Mouse (Mus musculus) heart, postnatal 10 days (tissue): ENCODE results near the gene Isl1. TPM values are rescaled to one million over a fixed set of nuclear protein-coding genes. Genes with fewer than 3 reads are reported as not detected.

Source experiments
- DNase-seq, 2 experiments: peaks; one replicate each; pipeline ENCODE4 v3.0.0; 2021
- intact Hi-C: fragments of 180-260 bp; cut with DNase I; formaldehyde crosslinking; loops from one replicate; pipeline ENCODE4 v1.15.1; 2025
- total RNA-seq, 2 experiments: library from RNA; stranded (reverse); gene quantifications; 2 replicates each; pipeline ENCODE4 v1.2.3; 2021

Isl1 gene
- total RNA-seq, 2 experiments from 2014 or later = 0.42 to 0.43 TPM

DNA sequence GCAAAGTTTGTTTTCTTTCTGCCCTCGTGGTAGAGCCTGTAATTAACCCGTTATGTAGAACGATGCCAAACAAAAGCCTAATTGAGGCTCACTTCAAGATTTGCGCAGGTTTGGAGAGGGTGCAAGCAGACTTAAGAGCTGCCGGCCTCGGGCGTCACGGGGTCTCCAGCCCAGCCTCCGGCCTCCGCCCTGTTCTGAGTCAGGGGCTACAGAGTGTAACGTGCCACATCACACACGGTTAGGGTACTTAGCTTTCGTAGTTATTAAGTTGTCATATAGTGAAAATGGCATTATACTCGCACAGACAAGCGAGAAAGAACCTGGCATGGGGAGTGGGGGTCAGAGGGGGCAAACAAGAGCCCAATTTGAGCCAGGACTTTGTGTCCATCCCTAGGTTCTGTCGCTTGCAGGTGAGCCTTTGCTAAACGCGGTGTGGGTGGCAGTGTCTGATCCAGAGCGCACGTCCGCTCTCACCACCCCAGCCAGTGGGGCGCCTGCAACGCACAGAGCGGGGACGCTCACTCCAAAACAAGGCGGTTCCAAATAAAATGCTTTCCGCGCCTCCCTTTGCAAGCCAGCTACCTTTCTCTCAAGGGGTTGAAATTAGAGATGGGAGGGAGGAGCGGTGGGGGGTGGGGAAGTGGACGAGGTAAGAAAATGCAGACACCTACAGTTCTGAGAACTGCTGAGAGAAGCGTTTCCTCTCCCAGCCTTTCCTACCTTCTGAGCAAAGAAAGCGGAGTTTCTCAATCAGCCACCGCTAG is 12.3 kb downstream of the Isl1 start:
- intact Hi-C loops = loop anchor here (10.0 kb wide), 1 partner anchor 842 kb away; no protein-coding TSS in a partner anchor
- DNase-seq = no peak

- DNase-seq = no peak
- intact Hi-C loops = loop anchor here (10.0 kb wide), 1 partner anchor 841 kb away; no protein-coding TSS in a partner anchor
These were observed 14.1 kb downstream of the Isl1 start for GRCm38 (mm10) chr13:116295401-116295800.

DNA sequence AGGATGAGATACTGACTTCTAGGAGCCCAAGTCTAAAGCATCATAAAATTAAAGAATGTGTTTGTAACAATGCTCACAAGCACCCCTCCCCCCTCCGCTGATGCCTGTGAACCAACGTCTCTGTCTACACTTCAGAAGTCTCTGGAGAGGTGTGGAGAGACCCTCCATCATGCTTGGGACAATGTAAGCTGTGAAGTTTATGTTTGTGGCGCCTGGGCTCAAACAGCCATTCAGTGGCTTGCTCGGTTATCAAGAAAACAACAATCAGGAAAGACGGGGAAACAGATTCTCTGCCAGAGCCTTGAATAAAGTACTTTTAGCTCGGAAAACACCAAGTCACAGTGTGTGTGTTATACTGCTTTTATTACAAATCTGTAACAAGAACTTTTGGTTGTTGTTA is 14.8 kb downstream of the Isl1 start:
- DNase-seq = no peak
- intact Hi-C loops = loop anchor here (10.0 kb wide), 1 partner anchor 840 kb away; no protein-coding TSS in a partner anchor

- DNase-seq = no peak
- intact Hi-C loops = loop anchor here (10.0 kb wide), 1 partner anchor 839 kb away; no protein-coding TSS in a partner anchor
These were observed 15.4 kb downstream of the Isl1 start for GRCm38 (mm10) chr13:116294151-116294461.

DNA sequence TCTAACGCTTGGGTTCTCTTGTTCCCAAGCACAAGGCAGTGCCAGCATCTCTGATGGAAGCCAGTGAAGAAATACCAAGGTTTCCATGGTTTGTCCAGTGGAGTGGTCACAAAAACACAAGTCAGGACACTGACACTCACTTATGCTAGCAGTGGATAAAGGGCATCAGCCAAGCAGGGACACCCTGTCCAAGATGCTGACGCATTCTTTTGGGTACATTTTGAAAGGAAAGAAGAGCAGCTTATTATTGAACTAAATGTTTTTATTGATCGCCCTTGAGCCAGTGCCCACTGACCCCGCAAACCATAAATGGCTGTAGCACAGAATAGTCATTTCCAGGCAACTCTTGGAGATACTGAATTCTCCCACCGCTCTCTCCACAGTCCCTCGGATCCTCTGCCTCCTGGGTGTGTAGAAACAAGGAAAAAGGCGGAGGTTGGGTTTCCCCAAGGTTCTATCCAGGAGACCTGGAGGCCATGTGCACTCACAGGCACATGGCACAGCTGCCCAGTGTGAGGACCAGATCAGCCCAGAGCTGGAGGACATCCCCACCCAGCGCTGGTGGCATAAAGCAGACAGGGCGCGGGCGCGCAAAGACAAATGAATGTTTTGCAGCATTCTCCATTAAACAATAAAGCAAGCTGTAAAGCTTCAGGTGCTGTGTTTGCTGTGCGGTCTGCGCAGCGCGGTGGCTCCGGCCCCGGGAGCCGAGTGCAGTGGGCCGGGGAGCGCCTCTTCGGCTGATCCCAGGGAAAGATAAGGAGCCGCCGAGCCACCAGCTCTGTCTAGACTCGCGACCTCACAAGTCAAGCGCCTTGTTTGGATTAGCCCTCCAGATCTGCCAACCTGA is 16.0 kb downstream of the Isl1 start:
- DNase-seq = no peak
- intact Hi-C loops = loop anchor here (10.0 kb wide), 1 partner anchor 839 kb away; no protein-coding TSS in a partner anchor

DNA sequence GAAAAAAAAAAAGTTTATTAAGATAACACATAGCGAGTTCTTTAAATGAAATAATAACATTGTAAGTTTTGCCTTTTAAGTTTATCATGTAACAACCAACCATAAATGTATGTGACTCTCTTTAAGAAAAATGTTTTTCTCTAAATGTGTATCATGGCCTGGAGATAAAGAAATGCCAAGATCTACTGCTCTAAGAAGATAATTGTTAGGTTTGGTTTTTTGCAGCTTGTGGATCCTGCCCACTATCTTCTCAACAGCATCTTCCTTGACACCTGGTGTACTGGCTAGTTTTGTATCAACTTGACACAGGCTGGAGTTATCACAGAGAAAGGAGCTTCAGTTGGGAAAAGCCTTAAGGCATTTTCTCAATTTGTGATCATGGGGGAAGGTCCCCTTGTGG is 19.8 kb downstream of the Isl1 start:
- no peak for DNase-seq
- intact Hi-C loops = loop anchor here (10.0 kb wide), 1 partner anchor 835 kb away; no protein-coding TSS in a partner anchor

- DNase-seq = no peak
- intact Hi-C loops = no loop called here
These were observed 30.2 kb downstream of the Isl1 start for GRCm38 (mm10) chr13:116279207-116279772.
